Mouse (Mus musculus) G1E (cell line): ENCODE measurements around the gene Tbc1d4. TPM values are rescaled to one million over a fixed set of nuclear protein-coding genes. Genes with fewer than 3 reads are reported as not detected.
"Not testable (repeated sequence)": the region's sequence is repeated elsewhere in the genome, so short reads cannot be mapped to it uniquely, and the experiment has no call there.

ENCODE experiments used
- ATAC-seq: 2 replicates; pipeline ENCODE4 v1.8.0; 2016; ENCODE audit warnings: mild to moderate bottlenecking; ENCODE audit not compliant: insufficient number of reproducible peaks, poor library complexity, low FRiP score, severe bottlenecking; ENCODE audit errors: extremely low read depth
- DNase-seq: peaks from one replicate; pipeline ENCODE4 v3.0.0; 2012; ENCODE audit warnings: low spot score
- H3K27me3 ChIP-seq: 2 replicates; pipeline ENCODE4 v1.6.1; 2012; ENCODE audit warnings: mild to moderate bottlenecking, low read length, inconsistent platforms; ENCODE audit not compliant: insufficient read depth
- H3K36me3 ChIP-seq: replicated peaks from 2 replicates; pipeline ENCODE3; 2012; ENCODE audit warnings: mild to moderate bottlenecking, inconsistent platforms
- H3K4me1 ChIP-seq: 2 replicates; pipeline ENCODE4 v1.6.1; 2012; ENCODE audit warnings: low read depth, low read length, inconsistent platforms, mixed read lengths; ENCODE audit not compliant: insufficient read depth
- H3K4me3 ChIP-seq: 2 replicates; pipeline ENCODE4 v1.5.1; 2012; ENCODE audit warnings: low read depth, mild to moderate bottlenecking, inconsistent platforms, low read length, moderate library complexity, mixed read lengths
- H3K9me3 ChIP-seq: replicated peaks from 2 replicates; pipeline ENCODE4 v1.6.1; 2012; ENCODE audit warnings: inconsistent platforms
- CTCF ChIP-seq: IDR thresholded peaks from 2 replicates; pipeline ENCODE4 v1.5.1; 2012; ENCODE audit warnings: low read depth, low read length, inconsistent platforms, mixed read lengths
- GATA1 ChIP-seq: IDR thresholded peaks from 2 replicates; pipeline ENCODE4 v1.6.1; 2012; ENCODE audit warnings: borderline replicate concordance, low read length, inconsistent platforms, mixed read lengths
- GATA2 ChIP-seq: IDR thresholded peaks from 2 replicates; pipeline ENCODE4 v1.6.1; 2012; ENCODE audit warnings: low read depth, low read length, inconsistent platforms, borderline replicate concordance
- POLR2AphosphoS5 ChIP-seq: IDR thresholded peaks from 2 replicates; pipeline ENCODE4 v1.6.1; 2012; ENCODE audit warnings: low read depth, low read length, inconsistent platforms; ENCODE audit not compliant: insufficient replicate concordance
- TAL1 ChIP-seq: conservative IDR thresholded peaks from 2 replicates; pipeline ENCODE4 v1.6.1; 2012; ENCODE audit warnings: low read depth, low read length, inconsistent platforms, mixed read lengths
- polyA plus RNA-seq: library from polyadenylated mRNA; stranded (reverse); fragments of >175 nt; gene quantifications from 2 replicates; pipeline ENCODE4 v1.2.3, GENCODE M21; 2012
- total RNA-seq, 2 experiments: library from RNA; stranded (forward) in 1 of 2; stranded (reverse) in 1 of 2; fragments of 200-1000 nt in 1 of 2; fragments of >200 nt in 1 of 2; fragmentation: Nextera tagmentation in 1 of 2; gene quantifications; 2 replicates each; pipeline ENCODE4 v1.2.3; 2014 to 2017

Tbc1d4 gene
- total and polyA plus RNA-seq, 3 experiments, result 0.33 TPM; not detected in 2

- TF ChIP-seq CTCF (no peak), TAL1 (no peak), POLR2AphosphoS5 (no peak), GATA1 (no peak), GATA2 (no peak)
- ATAC-seq (no peak), DNase-seq (no peak)
- Histone ChIP-seq H3K27me3 (no peaks in the 10 kb centered on the region; the same call in 1 of the 2 replicates), H3K4me3 (no peak overlapping the region), H3K9me3 (peaks cover 44% of the 10 kb centered on the region), H3K36me3 (no peaks in the 10 kb centered on the region), H3K4me1 (no peaks in the 10 kb centered on the region)
Measured at GRCm38 (mm10) chr14:101596691-101597090, 12.3 kb downstream of the Tbc1d4 start.

GRCm38 (mm10) chr14:101595301-101596080 lies 13.5 kb downstream of the Tbc1d4 start:
- TF ChIP-seq TAL1, result no peak
- no peak for TF ChIP-seq GATA1
- H3K9me3 ChIP-seq, result peaks cover 45% of the 10 kb centered on the region
- ATAC-seq (no peak), DNase-seq (no peak)
- no peaks in the 10 kb centered on the region for H3K36me3 ChIP-seq
- H3K27me3 ChIP-seq, result no peaks in the 10 kb centered on the region; the same call in 1 of the 2 replicates
- H3K4me1 ChIP-seq, result no peaks in the 10 kb centered on the region
- H3K4me3 ChIP-seq, result no peak overlapping the region

- H3K9me3 ChIP-seq, result peaks cover 47% of the 10 kb centered on the region
- no peaks in the 10 kb centered on the region for H3K4me1 ChIP-seq
- ATAC-seq (no peak), DNase-seq (no peak)
- TF ChIP-seq CTCF (no peak), POLR2AphosphoS5 (no peak), GATA2 (no peak), TAL1 (no peak), GATA1 (no peak)
- no peak overlapping the region for H3K4me3 ChIP-seq
- H3K27me3 ChIP-seq, result no peaks in the 10 kb centered on the region; the same call in 1 of the 2 replicates
- no peaks in the 10 kb centered on the region for H3K36me3 ChIP-seq
Measured at GRCm38 (mm10) chr14:101594001-101594400, 15.0 kb downstream of the Tbc1d4 start.

GRCm38 (mm10) chr14:101593340-101593739 lies 15.7 kb downstream of the Tbc1d4 start:
- ATAC-seq (no peak), DNase-seq (no peak)
- Histone ChIP-seq H3K4me1 (no peaks in the 10 kb centered on the region), H3K4me3 (no peak overlapping the region), H3K9me3 (peaks cover 47% of the 10 kb centered on the region), H3K27me3 (no peaks in the 10 kb centered on the region; the same call in 1 of the 2 replicates), H3K36me3 (no peaks in the 10 kb centered on the region)
- TF ChIP-seq POLR2AphosphoS5 (no peak), GATA2 (no peak), CTCF (no peak), TAL1 (no peak), GATA1 (no peak)

- no peak for TF ChIP-seq GATA2
- no peaks in the 10 kb centered on the region for H3K36me3 ChIP-seq
- no peak overlapping the region for H3K4me3 ChIP-seq
- no peak for DNase-seq
- H3K9me3 ChIP-seq, result peaks cover 45% of the 10 kb centered on the region
- no peaks in the 10 kb centered on the region for H3K4me1 ChIP-seq
- ATAC-seq, result no peak
- H3K27me3 ChIP-seq, result no peaks in the 10 kb centered on the region
Measured at GRCm38 (mm10) chr14:101591101-101591500, 17.9 kb downstream of the Tbc1d4 start.

GRCm38 (mm10) chr14:101588209-101588991 lies 20.6 kb downstream of the Tbc1d4 start:
- H3K4me1 ChIP-seq, DNase-seq, H3K36me3 ChIP-seq, H3K27me3 ChIP-seq, ATAC-seq, H3K4me3 ChIP-seq: not testable (repeated sequence)
- H3K9me3 ChIP-seq, result peaks cover 37% of the 10 kb centered on the region

GRCm38 (mm10) chr14:101587366-101588040 lies 21.5 kb downstream of the Tbc1d4 start:
- not testable (repeated sequence) for DNase-seq, ATAC-seq, H3K4me3 ChIP-seq, H3K36me3 ChIP-seq, H3K4me1 ChIP-seq, H3K27me3 ChIP-seq
- peaks cover 29% of the 10 kb centered on the region for H3K9me3 ChIP-seq
